In genomic region chr9:62469696-62470095, GRCm38 (mm10) we compare ENCODE assay signal across 11 mouse cellular contexts.
A peak's percentile ranks its signal among the peaks of the same experiment; 100 is the strongest.
DNase-seq lines count a peak whose midpoint lies in the region; ATAC-seq and TF ChIP-seq lines count a peak whose summit lies in the region.
"Had no signal": no experiment of that assay in that cellular context is flagged by ENCODE, and none has a peak within 500 bp of the region (broad histone marks: within the 10 kb centered on the region; RNA-seq: fewer than 3 reads in every experiment).

No protein-coding gene starts in this region.

- intact Hi-C loops in heart, postnatal 36 days (cut with DNase I), result loop anchor here (1.0 to 10.0 kb wide), 4 partner anchors 52 to 305 kb away; no protein-coding TSS in a partner anchor

- WGBS in forebrain, postnatal 0 days, result 49% methylated on average over 10 of the region's 10 CpGs
- WGBS in midbrain, embryonic 14.5 days, result 76% methylated on average over 10 of the region's 10 CpGs

- TF ChIP-seq CTCF in forebrain, postnatal 0 days (IDR thresholded peaks at IDR 0.05; ENCODE audit: low read depth), result no peak

- H3K4me2 ChIP-seq in forebrain, postnatal 0 days (ENCODE audit: low read depth), result no peak overlapping the region
- H3K4me2 ChIP-seq in midbrain, embryonic 14.5 days (ENCODE audit: low read length), result no peak overlapping the region
- H3K4me2 ChIP-seq: kidney, embryonic 15.5 days; limb, embryonic 13.5 days had no signal

- peak overlapping the region; percentile 22; the same call in 1 of the 2 replicates for H3K27ac ChIP-seq in forebrain, postnatal 0 days (ENCODE audit: low read depth, low read length)
- peak overlapping the region; percentile 15; the same call in 1 of the 2 replicates for H3K27ac ChIP-seq in midbrain, embryonic 14.5 days (replicated peaks; ENCODE audit: low read depth, low read length)
- H3K27ac ChIP-seq: kidney, embryonic 15.5 days; limb, embryonic 13.5 days had no signal

- no peak for ATAC-seq in cerebellum, adult (ENCODE audit: insufficient number of reproducible peaks, low FRiP score, low TSS enrichment)
- no peak for ATAC-seq in forebrain, postnatal 0 days
- no peak for ATAC-seq in midbrain, embryonic 14.5 days (ENCODE audit: low FRiP score, low TSS enrichment)

- H3K4me1 ChIP-seq in forebrain, postnatal 0 days (ENCODE audit: insufficient read depth), result peaks cover 11% of the 10 kb centered on the region; the same call in 1 of the 2 replicates
- H3K4me1 ChIP-seq in midbrain, embryonic 14.5 days (ENCODE audit: control insufficient read depth, insufficient read depth, low read length), result peaks cover 11% of the 10 kb centered on the region

- DNase-seq in cerebellum, adult 11-12 months, result peak; percentile 76
- DNase-seq in cerebellum, postnatal 14 days, result peak; percentile 65 to 80
- no peak for DNase-seq in forebrain, postnatal 0 days
- no peak for DNase-seq in midbrain, embryonic 14.5 days
- DNase-seq in heart, postnatal 36 days, result no peak
- no peak for DNase-seq in adrenal gland, postnatal 14 days
- no peak for DNase-seq in right cerebral cortex, adult 18-20 months

- H3K9ac ChIP-seq in forebrain, postnatal 0 days, result no peak overlapping the region
- no peak overlapping the region for H3K9ac ChIP-seq in midbrain, embryonic 14.5 days (replicated peaks; ENCODE audit: low read length)
- H3K9ac ChIP-seq: kidney, embryonic 15.5 days; limb, embryonic 13.5 days had no signal

- no peaks in the 10 kb centered on the region for H3K9me3 ChIP-seq in forebrain, postnatal 0 days (ENCODE audit: low read length)
- no peaks in the 10 kb centered on the region for H3K9me3 ChIP-seq in midbrain, embryonic 14.5 days (ENCODE audit: control insufficient read depth, low read length)
- H3K9me3 ChIP-seq: heart, embryonic 10.5 days; kidney, embryonic 15.5 days; limb, embryonic 13.5 days had no signal

- H3K27me3 ChIP-seq in forebrain, postnatal 0 days (ENCODE audit: insufficient read depth, low read length), result no peaks in the 10 kb centered on the region
- no peaks in the 10 kb centered on the region for H3K27me3 ChIP-seq in midbrain, embryonic 14.5 days (ENCODE audit: control insufficient read depth, insufficient read depth, low read length)
- H3K27me3 ChIP-seq: kidney, embryonic 15.5 days; limb, embryonic 13.5 days had no signal

- no peak overlapping the region for H3K4me3 ChIP-seq in forebrain, postnatal 0 days (ENCODE audit: low read depth, low read length)
- no peak overlapping the region for H3K4me3 ChIP-seq in midbrain, embryonic 14.5 days (replicated peaks; ENCODE audit: low read depth, low read length)
- H3K4me3 ChIP-seq: heart, embryonic 10.5 days; kidney, embryonic 15.5 days; limb, embryonic 13.5 days had no signal

- no peaks in the 10 kb centered on the region for H3K36me3 ChIP-seq in forebrain, postnatal 0 days (ENCODE audit: insufficient read depth)
- no peaks in the 10 kb centered on the region for H3K36me3 ChIP-seq in midbrain, embryonic 14.5 days (ENCODE audit: control insufficient read depth, insufficient read depth, low read length)
- H3K36me3 ChIP-seq: heart, embryonic 10.5 days; kidney, embryonic 15.5 days; limb, embryonic 13.5 days had no signal

Comparison
In these comparisons a context has a peak if more than half of its experiments do, and no peak if none do; other contexts are left out.
1. DNase-seq: peak in cerebellum, adult 11-12 months (single experiment) and cerebellum, postnatal 14 days (2 of 2); none in forebrain, postnatal 0 days (single experiment), midbrain, embryonic 14.5 days (single experiment), heart, postnatal 36 days (0 of 2), adrenal gland, postnatal 14 days (single experiment) and right cerebral cortex, adult 18-20 months (single experiment).